Mouse (Mus musculus) lung, postnatal 4 days (tissue): Measurements from ENCODE around the gene Krtap6-1.
"Not testable (repeated sequence)": the region's sequence is repeated elsewhere in the genome, so short reads cannot be mapped to it uniquely, and the experiment has no call there.

Source experiments
- DNase-seq, 2 experiments: peaks; one replicate each; pipeline ENCODE4 v3.0.0; 2021

Krtap6-1 gene

DNA sequence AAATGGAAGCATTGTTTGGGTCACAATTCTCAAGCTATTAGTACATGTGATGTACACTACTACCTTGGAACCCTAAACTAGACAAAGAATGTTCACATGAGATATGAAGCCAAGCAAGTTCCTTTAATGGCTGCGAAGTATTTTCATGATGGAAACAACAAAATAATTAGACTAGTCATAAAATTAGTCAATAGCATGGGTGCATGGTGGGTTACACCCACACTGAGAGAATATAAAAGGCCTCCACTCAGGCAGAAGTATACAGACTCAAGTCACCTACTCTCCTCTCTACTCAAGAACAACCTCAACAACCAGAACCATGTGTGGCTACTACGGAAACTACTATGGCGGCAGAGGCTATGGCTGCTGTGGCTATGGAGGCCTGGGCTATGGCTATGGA, at the start of gene Krtap6-1:
TSS of gene Krtap6-1 (plus strand) at position 301 of the 400 bp plus-strand sequence.
- not testable (repeated sequence) for DNase-seq

DNA sequence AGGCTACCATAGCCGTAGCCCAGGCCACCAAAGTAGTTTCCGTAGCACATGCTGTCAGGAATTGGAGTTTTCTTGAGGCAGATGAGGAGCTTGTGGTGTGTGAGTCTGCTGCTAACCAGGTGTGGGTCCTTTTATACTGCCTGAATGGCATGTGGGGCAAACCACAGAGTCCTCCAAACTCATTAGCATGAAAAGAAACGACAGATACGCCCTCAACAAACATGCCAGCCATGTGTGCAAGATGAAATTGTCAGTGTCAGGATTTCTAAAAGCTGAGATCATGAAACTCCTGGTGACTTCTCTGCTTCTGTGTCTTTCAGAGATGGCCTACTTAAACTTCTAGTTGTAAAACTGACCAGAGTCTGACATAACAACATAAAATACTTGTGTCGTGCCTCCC, 20.8 kb upstream of the Krtap6-1 start, which contains the start of gene Krtap22-2:
TSS of gene Krtap22-2 (minus strand) at position 101 of the 400 bp plus-strand sequence.
- no peak for DNase-seq

DNA sequence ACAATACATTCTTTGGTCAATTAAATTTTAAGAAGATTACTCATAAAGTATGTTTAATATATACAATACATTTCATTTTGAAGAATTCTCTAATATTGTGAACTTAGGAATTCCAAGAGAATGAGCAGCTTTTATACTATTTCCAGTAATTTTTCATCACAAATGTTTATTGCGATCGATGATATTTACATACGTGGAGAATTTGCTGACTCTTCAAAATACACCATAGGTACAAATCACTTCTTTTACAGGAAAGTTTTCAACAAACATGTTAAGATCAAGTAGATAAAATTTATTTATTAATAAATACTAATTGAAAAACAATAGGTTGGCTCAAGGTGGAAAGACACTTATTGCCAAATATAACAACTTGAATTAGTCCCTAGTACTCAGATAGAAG, 17.5 kb upstream of the Krtap6-1 start:
- no peak for DNase-seq

DNA sequence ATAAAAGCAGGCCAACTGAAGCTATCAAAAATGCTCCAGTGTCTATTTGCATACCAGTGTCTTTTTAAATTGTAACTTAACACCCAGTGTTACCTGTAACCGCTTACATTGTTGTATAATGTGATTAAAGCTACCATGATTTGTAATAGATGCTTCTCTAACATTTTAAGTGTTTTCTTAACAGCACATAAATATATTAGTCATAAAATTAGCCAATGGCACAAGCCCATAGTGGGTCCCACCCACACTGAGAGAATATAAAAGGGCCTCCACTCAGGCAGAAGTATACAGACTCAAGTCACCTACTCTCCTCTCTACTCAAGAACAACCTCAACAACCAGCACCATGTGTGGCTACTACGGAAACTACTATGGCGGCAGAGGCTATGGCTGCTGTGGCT, 16.5 kb upstream of the Krtap6-1 start, which contains the start of gene Gm10229:
TSS of gene Gm10229 (plus strand) at position 301 of the 400 bp plus-strand sequence.
- DNase-seq, result not testable (repeated sequence)

DNA sequence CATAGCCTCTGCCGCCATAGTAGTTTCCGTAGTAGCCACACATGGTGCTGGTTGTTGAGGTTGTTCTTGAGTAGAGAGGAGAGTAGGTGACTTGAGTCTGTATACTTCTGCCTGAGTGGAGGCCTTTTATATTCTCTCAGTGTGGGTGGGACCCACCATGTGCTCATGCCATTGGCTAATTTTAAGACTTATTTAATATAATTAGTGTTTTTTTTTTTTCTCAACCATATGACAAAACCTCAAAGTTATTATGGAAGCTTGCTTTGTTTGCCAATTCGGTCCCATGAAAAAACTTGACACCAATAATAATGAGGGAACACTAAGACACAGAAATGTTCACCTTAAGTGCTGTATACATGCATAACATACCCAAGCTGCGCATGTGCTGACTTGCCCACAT, 9.9 kb downstream of the Krtap6-1 start, which contains the start of gene Gm10228:
TSS of gene Gm10228 (minus strand) at position 101 of the 400 bp plus-strand sequence.
- not testable (repeated sequence) for DNase-seq

DNA sequence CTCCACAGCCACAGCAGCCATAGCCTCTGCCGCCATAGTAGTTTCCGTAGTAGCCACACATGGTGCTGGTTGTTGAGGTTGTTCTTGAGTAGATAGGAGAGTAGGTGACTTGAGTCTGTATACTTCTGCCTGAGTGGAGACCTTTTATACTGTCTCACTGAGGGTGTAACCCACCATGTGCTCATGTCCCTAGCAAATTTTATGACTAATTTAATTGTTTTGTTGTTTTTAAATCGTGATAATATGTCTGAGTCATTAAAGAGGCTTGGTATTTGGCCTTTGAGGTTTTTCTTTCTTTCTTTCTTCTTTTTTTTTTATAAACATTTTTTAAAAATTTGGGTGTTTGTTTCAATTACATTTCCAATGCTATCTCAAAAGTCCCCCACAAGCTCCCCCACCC, 16.3 kb downstream of the Krtap6-1 start, which contains the start of gene Krtap6-5:
TSS of gene Krtap6-5 (minus strand) at position 101 of the 400 bp plus-strand sequence.
- DNase-seq, result no peak

DNA sequence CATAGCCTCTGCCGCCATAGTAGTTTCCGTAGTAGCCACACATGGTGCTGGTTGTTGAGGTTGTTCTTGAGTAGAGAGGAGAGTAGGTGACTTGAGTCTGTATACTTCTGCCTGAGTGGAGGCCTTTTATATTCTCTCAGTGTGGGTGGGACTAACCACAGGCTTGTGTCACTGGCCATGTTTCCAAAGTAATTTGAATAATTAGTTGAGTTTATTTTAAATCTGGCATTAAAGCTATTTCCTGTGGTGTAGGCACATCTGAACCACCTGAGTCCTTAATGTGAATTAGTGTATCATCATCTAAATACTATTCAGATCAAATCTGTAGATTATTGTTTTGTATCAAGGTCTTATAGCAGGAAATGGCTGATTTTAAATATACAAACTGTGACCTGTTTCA, 32.4 kb downstream of the Krtap6-1 start, which contains the start of gene 1110025L11Rik:
TSS of gene 1110025L11Rik (minus strand) at position 101 of the 400 bp plus-strand sequence.
- DNase-seq, result not testable (repeated sequence)

DNA sequence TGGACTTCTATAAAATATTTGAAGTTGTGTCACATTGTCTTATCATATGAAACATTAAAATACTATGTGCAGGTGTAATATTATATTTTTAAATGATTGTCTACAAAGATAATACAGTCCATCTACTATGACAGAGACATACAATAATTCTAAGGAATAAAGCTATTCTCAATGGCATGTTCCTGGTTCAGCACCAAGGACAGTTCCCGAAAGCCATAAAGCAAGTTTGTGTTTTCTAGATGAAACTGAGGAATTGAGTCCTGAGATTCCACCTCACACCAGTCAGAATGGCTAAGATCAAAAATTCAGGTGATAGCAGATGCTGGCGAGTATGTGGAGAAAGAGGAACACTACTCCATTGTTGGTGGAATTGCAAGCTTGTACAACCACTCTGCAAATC, 39.5 kb downstream of the Krtap6-1 start:
- DNase-seq, result not testable (repeated sequence)
